ENCODE assay signal across 29 mouse cellular contexts in the genomic region with DNA sequence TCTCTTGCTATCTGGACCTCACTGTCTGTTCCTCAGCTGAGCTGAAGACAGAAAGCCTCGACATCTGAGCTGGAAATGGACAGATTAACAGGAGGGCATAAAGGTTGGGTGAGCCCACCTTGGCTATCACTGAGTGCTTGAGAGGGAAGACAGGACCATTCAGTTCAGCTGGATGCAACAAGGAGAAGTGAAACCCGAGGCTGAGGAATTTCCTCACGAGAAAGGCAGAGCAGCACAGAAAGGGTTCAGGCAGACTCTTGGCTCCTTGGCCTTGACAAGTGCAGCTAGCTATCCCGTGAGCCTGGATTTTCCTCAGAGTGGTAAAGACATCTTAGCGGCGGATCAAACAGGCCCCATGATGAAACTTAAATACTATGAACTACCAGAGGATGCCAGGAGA. TPM values are rescaled to one million over a fixed set of nuclear protein-coding genes. Genes with fewer than 3 reads are reported as not detected.
"Had no signal": no experiment of that assay in that cellular context is flagged by ENCODE, and none has a peak within 500 bp of the region (broad histone marks: within the 10 kb centered on the region; RNA-seq: fewer than 3 reads in every experiment).

No protein-coding gene starts in this region.

- H3K27ac ChIP-seq: gastrocnemius, adult 2 months; heart, embryonic 13.5 days; heart, embryonic 15.5 days; hindbrain, embryonic 10.5 days; hindbrain, embryonic 12.5 days; hindbrain, embryonic 14.5 days; intestine, embryonic 15.5 days; left cerebral cortex, adult 2 months; limb, embryonic 10.5 days; limb, embryonic 12.5 days; liver, embryonic 13.5 days; liver, embryonic 15.5 days had no signal

- ATAC-seq: hindbrain, embryonic 16.5 days; inflammation-experienced regulatory T-cells, adult 6 months; intestine, embryonic 15.5 days; intestine, postnatal 0 days had no signal

- DNase-seq: gastrocnemius, adult 2 months; gastrocnemius, postnatal 10 days; gastrocnemius, postnatal 25 days; heart, postnatal 4 days; kidney, adult 18-20 months; kidney, adult 8-10 months; kidney, postnatal 10 days; kidney, postnatal 25 days; kidney, postnatal 4 days; layer of hippocampus, adult 9-11 months; liver; liver, embryonic 13.5 days had no signal

- H3K4me3 ChIP-seq: gastrocnemius, adult 2 months; heart, embryonic 13.5 days; heart, embryonic 15.5 days; hindbrain, embryonic 10.5 days; hindbrain, embryonic 12.5 days; intestine, embryonic 15.5 days; left cerebral cortex, adult 2 months; limb, embryonic 10.5 days; limb, embryonic 12.5 days; liver, embryonic 13.5 days; liver, embryonic 15.5 days had no signal

RNA-seq across cellular contexts. Expression of gene Crygn, which starts 47.4 kb away (rescaled TPM):
- total RNA-seq: gastrocnemius, adult 2 months; gastrocnemius, postnatal 10 days; gastrocnemius, postnatal 25 days; heart, adult 8-10 months; heart, postnatal 25 days; heart, postnatal 4 days; left cerebral cortex, postnatal 14 days; left cerebral cortex, postnatal 36 days had no signal
